Mouse (Mus musculus): ENCODE data around the gene Gm45140.

Gm45140 gene

GRCm38 (mm10) chr6:87835695-87836094 lies at the start of gene Gm45140:
Gm45140 (minus strand) TSS chr6:87835795.
- DNase-seq (ENCODE audit: low spot score in 2 of 2) = no peak

- DNase-seq (ENCODE audit: low spot score in 2 of 2) = peak; percentile 85 to 89
Observed at GRCm38 (mm10) chr6:87882816-87883215, 47.2 kb upstream of the Gm45140 start.

GRCm38 (mm10) chr6:87882221-87882620 lies 46.6 kb upstream of the Gm45140 start:
- no peak for DNase-seq (ENCODE audit: low spot score in 2 of 2)

GRCm38 (mm10) chr6:87879628-87880027 lies 44.0 kb upstream of the Gm45140 start:
- DNase-seq (ENCODE audit: low spot score in 2 of 2) = no peak

GRCm38 (mm10) chr6:87879010-87879409 lies 43.4 kb upstream of the Gm45140 start:
- DNase-seq (ENCODE audit: low spot score in 2 of 2) = no peak

- no peak for DNase-seq (ENCODE audit: low spot score in 2 of 2)
Observed at GRCm38 (mm10) chr6:87876068-87876643, 40.6 kb upstream of the Gm45140 start.

GRCm38 (mm10) chr6:87875562-87875961 lies 40.0 kb upstream of the Gm45140 start:
- DNase-seq (ENCODE audit: low spot score in 2 of 2) = no peak

GRCm38 (mm10) chr6:87875083-87875482 lies 39.5 kb upstream of the Gm45140 start:
- no peak for DNase-seq (ENCODE audit: low spot score in 2 of 2)

- DNase-seq (ENCODE audit: low spot score in 2 of 2) = no peak
Observed at GRCm38 (mm10) chr6:87873963-87874362, 38.4 kb upstream of the Gm45140 start.

GRCm38 (mm10) chr6:87873104-87873503 lies 37.5 kb upstream of the Gm45140 start:
- no peak for DNase-seq (ENCODE audit: low spot score in 2 of 2)

GRCm38 (mm10) chr6:87871240-87871639 lies 35.6 kb upstream of the Gm45140 start:
- no peak for DNase-seq (ENCODE audit: low spot score in 2 of 2)

- DNase-seq (ENCODE audit: low spot score in 2 of 2) = no peak
Observed at GRCm38 (mm10) chr6:87870440-87870839, 34.8 kb upstream of the Gm45140 start.

GRCm38 (mm10) chr6:87868871-87869506 lies 33.4 kb upstream of the Gm45140 start:
- DNase-seq (ENCODE audit: low spot score in 2 of 2) = peak in 1 of 2 experiments; percentile 17

- no peak for DNase-seq (ENCODE audit: low spot score in 2 of 2)
Observed at GRCm38 (mm10) chr6:87867256-87867655, 31.7 kb upstream of the Gm45140 start.

GRCm38 (mm10) chr6:87866211-87866610 lies 30.6 kb upstream of the Gm45140 start:
- DNase-seq (ENCODE audit: low spot score in 2 of 2) = no peak

- peak in 1 of 2 experiments; percentile 25 for DNase-seq (ENCODE audit: low spot score in 2 of 2)
Observed at GRCm38 (mm10) chr6:87857071-87857470, 21.5 kb upstream of the Gm45140 start.

GRCm38 (mm10) chr6:87853446-87853845 lies 17.9 kb upstream of the Gm45140 start:
- DNase-seq (ENCODE audit: low spot score in 2 of 2) = no peak

GRCm38 (mm10) chr6:87851871-87852270 lies 16.3 kb upstream of the Gm45140 start:
- DNase-seq (ENCODE audit: low spot score in 2 of 2) = no peak

- DNase-seq (ENCODE audit: low spot score in 2 of 2) = peak; percentile 95 to 97
Observed at GRCm38 (mm10) chr6:87850900-87851614, 15.5 kb upstream of the Gm45140 start, which contains the start of gene Cnbp. Cnbp (minus strand) TSS chr6:87851106.

GRCm38 (mm10) chr6:87850155-87850899 lies 14.7 kb upstream of the Gm45140 start:
- DNase-seq (ENCODE audit: low spot score in 2 of 2) = no peak

GRCm38 (mm10) chr6:87849780-87850154 lies 14.2 kb upstream of the Gm45140 start:
- no peak for DNase-seq (ENCODE audit: low spot score in 2 of 2)

- no peak for DNase-seq (ENCODE audit: low spot score in 2 of 2)
Observed at GRCm38 (mm10) chr6:87846813-87847212, 11.2 kb upstream of the Gm45140 start.

All from right cerebral cortex, adult 2 months (tissue).